Mouse (Mus musculus): Measurements from ENCODE around the gene Lect2.

Lect2 gene

GRCm38 (mm10) chr13:56548401-56548800 is at the start of gene Lect2:
Gene Lect2 (minus strand): TSS chr13:56548502.
- DNase-seq: no peak

GRCm38 (mm10) chr13:56597296-56597695 is 49.0 kb upstream of the Lect2 start:
- no peak for DNase-seq

- no peak for DNase-seq
Measured at GRCm38 (mm10) chr13:56595246-56595645, 46.9 kb upstream of the Lect2 start.

- DNase-seq: no peak
Measured at GRCm38 (mm10) chr13:56593961-56594391, 45.7 kb upstream of the Lect2 start.

- DNase-seq: no peak
Measured at GRCm38 (mm10) chr13:56593196-56593595, 44.9 kb upstream of the Lect2 start.

- DNase-seq: no peak
Measured at GRCm38 (mm10) chr13:56591939-56592338, 43.6 kb upstream of the Lect2 start.

- DNase-seq: no peak
Measured at GRCm38 (mm10) chr13:56591191-56591590, 42.9 kb upstream of the Lect2 start.

- no peak for DNase-seq
Measured at GRCm38 (mm10) chr13:56590202-56590601, 41.9 kb upstream of the Lect2 start.

GRCm38 (mm10) chr13:56588454-56589117 is 40.3 kb upstream of the Lect2 start:
- DNase-seq: no peak

GRCm38 (mm10) chr13:56586046-56586445 is 37.7 kb upstream of the Lect2 start:
- DNase-seq: no peak

- DNase-seq: no peak
Measured at GRCm38 (mm10) chr13:56582720-56583119, 34.4 kb upstream of the Lect2 start.

GRCm38 (mm10) chr13:56581961-56582434 is 33.7 kb upstream of the Lect2 start:
- DNase-seq: no peak

- DNase-seq: no peak
Measured at GRCm38 (mm10) chr13:56581512-56581911, 33.2 kb upstream of the Lect2 start.

GRCm38 (mm10) chr13:56580450-56580849 is 32.1 kb upstream of the Lect2 start:
- DNase-seq: no peak

GRCm38 (mm10) chr13:56578097-56578496 is 29.8 kb upstream of the Lect2 start:
- DNase-seq: no peak

- peak; percentile 14 for DNase-seq
Measured at GRCm38 (mm10) chr13:56575701-56576321, 27.5 kb upstream of the Lect2 start.

GRCm38 (mm10) chr13:56575074-56575473 is 26.8 kb upstream of the Lect2 start:
- no peak for DNase-seq

GRCm38 (mm10) chr13:56571645-56572044 is 23.3 kb upstream of the Lect2 start:
- no peak for DNase-seq

- no peak for DNase-seq
Measured at GRCm38 (mm10) chr13:56566336-56566735, 18.0 kb upstream of the Lect2 start.

GRCm38 (mm10) chr13:56563075-56563474 is 14.8 kb upstream of the Lect2 start:
- DNase-seq: no peak

GRCm38 (mm10) chr13:56561129-56561528 is 12.8 kb upstream of the Lect2 start:
- no peak for DNase-seq

GRCm38 (mm10) chr13:56559841-56560370 is 11.6 kb upstream of the Lect2 start:
- DNase-seq: no peak

GRCm38 (mm10) chr13:56558811-56559210 is 10.5 kb upstream of the Lect2 start:
- no peak for DNase-seq

GRCm38 (mm10) chr13:56556701-56557100 is 8.4 kb upstream of the Lect2 start:
- no peak for DNase-seq
